Mouse (Mus musculus) erythroblast, embryonic 14.5 days (primary cell): ENCODE measurements at regions not wholly inside any gene's neighbourhood (a gene's known extent, or its start where the extent isn't known, plus 50 kb on each side); places are given as distances from the start of the nearest gene placed in this dataset.

ENCODE experiments used
- H3K27me3 ChIP-seq: 2 replicates; pipeline ENCODE4 v1.6.1; 2012; ENCODE audit warnings: inconsistent platforms; ENCODE audit not compliant: control insufficient read depth
- H3K36me3 ChIP-seq: 2 replicates; pipeline ENCODE4 v1.6.1; 2012; ENCODE audit warnings: mild to moderate bottlenecking, inconsistent platforms; ENCODE audit not compliant: control insufficient read depth
- H3K4me1 ChIP-seq: 2 replicates; pipeline ENCODE4 v1.6.1; 2012; ENCODE audit warnings: inconsistent platforms; ENCODE audit not compliant: control insufficient read depth
- H3K4me3 ChIP-seq: replicated peaks from 2 replicates; pipeline ENCODE3; 2012; ENCODE audit warnings: moderate library complexity, mild to moderate bottlenecking, inconsistent platforms
- H3K9me3 ChIP-seq: 2 replicates; pipeline ENCODE4 v1.6.1; 2012; ENCODE audit warnings: low read length, inconsistent platforms, mixed read lengths; ENCODE audit not compliant: control insufficient read depth
- GATA1 ChIP-seq: IDR thresholded peaks from 2 replicates; pipeline ENCODE4 v1.6.1; 2012; ENCODE audit warnings: low read length, inconsistent platforms, mixed read lengths
- TAL1 ChIP-seq: IDR thresholded peaks from 3 replicates; pipeline ENCODE4 v1.6.1; 2012; ENCODE audit warnings: low read length, inconsistent platforms, mixed read lengths

DNA sequence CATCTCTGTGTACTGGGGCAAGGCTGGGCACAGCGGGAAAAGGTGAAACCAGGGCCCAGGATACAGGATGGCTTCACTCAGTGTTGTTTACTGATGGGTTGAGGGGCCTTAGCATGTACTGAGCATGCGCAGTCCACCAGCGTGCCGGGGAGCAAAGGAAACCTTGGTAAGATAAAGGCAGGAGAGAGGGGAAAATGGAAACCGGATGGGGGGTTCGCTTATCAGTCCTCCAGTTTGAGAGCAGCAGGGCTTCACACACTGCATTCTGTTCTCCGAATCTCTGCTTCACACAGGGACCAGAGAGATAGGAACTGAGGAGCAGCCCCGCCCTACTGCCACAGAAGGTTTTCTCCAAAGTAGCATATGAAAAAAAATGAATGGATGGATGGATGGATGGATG, 127.6 kb upstream of the Pabpc6 start:
- no peaks in the 10 kb centered on the region for H3K27me3 ChIP-seq
- TF ChIP-seq GATA1 (no peak), TAL1 (no peak)

DNA sequence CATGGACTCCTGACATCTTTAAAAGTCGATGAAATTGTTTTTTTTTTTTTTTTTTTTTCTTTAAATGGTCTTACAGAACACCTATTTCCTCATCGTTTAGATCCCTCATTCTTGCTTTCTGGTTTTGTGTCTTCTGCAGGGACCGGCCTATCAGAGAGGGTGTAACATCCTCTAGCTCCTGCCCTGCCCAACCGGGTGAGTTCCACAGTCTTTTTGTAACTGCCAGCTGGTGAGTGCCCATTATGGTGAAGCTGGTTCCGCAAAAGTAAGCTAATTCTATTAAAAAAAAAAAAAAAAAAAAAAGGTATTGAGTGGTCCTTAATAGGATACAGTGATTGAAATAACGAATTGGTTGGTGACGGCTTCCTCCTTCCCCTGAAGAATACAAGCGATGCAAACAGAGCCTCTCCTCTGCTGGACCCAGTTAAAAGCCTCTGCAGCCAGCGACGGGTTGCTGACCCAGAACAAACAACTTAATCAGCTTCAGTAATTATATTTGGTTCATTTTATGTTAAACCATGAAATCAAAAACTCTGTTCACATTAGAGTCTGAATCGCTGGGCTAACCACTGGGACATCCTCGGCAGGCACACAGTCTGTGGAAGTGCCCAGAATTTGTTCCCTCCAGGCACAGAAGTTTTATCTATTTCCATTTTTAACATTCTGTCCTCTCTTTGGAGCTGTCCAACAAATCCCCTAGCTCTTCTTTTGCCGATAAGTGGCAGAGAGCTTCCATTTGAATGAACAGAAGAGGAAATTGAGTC, 126.9 kb upstream of the Pabpc6 start:
- Histone ChIP-seq H3K4me1 (no peaks in the 10 kb centered on the region), H3K36me3 (no peaks in the 10 kb centered on the region), H3K27me3 (no peaks in the 10 kb centered on the region), H3K9me3 (peaks cover 3% of the 10 kb centered on the region; the same call in 1 of the 2 replicates), H3K4me3 (no peak overlapping the region)
- TF ChIP-seq TAL1 (no peak), GATA1 (no peak)

More for the DNA sequence above, 127.6 kb upstream of the Pabpc6 start:
- peaks cover 3% of the 10 kb centered on the region; the same call in 1 of the 2 replicates for H3K9me3 ChIP-seq
- H3K4me3 ChIP-seq = no peak overlapping the region
- H3K36me3 ChIP-seq = no peaks in the 10 kb centered on the region
- H3K4me1 ChIP-seq = no peaks in the 10 kb centered on the region

DNA sequence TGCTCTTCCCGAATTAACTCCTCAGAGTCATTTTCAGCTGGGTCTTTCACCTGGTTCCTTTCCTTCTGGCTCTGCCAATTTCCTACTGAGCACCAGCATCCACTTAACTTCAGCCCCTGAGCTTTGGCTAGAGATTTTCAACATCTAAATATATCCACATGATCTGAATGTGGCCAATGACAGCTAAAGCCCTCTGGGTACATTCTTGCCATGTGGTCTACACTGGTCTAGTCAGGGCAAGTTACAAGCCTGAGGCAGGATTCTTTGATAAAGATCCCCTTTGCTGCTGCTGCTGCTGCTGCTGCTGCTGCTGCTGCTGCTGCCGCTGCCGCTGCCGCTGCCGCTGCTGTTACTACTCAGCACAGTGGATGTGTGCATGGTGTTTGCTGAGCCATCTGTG, 109.3 kb upstream of the Pabpc6 start:
- TF ChIP-seq TAL1 = no peak
- TF ChIP-seq GATA1 = no peak
- no peaks in the 10 kb centered on the region for H3K9me3 ChIP-seq

DNA sequence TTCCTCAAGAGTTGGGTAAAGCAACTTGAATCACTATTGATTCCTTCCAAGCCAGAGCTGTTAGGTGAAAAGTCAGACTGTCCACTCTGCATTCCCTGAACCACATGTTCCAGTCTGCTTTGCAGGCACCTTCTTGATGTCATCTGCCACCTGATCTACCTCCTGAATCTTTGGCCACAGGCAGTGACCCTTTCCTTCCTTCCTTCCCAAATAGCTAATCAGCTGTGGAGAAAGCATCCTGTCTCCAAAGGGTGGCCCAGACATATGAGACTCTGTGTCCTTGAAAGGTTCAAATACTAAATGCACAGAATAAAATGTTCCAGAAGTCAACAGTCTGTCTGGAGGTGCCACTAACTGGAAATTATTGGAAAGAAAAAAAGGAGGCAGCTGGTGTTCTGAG, 107.6 kb upstream of the Pabpc6 start:
- H3K4me1 ChIP-seq = no peaks in the 10 kb centered on the region
- H3K36me3 ChIP-seq = no peaks in the 10 kb centered on the region
- H3K9me3 ChIP-seq = no peaks in the 10 kb centered on the region
- peaks cover 4% of the 10 kb centered on the region; the same call in 1 of the 2 replicates for H3K27me3 ChIP-seq
- no peak overlapping the region for H3K4me3 ChIP-seq
- TF ChIP-seq TAL1 = no peak
- TF ChIP-seq GATA1 = no peak

More for the DNA sequence above, 109.3 kb upstream of the Pabpc6 start:
- Histone ChIP-seq H3K36me3 (no peaks in the 10 kb centered on the region), H3K27me3 (peaks cover 4% of the 10 kb centered on the region; the same call in 1 of the 2 replicates), H3K4me1 (no peaks in the 10 kb centered on the region), H3K4me3 (no peak overlapping the region)

DNA sequence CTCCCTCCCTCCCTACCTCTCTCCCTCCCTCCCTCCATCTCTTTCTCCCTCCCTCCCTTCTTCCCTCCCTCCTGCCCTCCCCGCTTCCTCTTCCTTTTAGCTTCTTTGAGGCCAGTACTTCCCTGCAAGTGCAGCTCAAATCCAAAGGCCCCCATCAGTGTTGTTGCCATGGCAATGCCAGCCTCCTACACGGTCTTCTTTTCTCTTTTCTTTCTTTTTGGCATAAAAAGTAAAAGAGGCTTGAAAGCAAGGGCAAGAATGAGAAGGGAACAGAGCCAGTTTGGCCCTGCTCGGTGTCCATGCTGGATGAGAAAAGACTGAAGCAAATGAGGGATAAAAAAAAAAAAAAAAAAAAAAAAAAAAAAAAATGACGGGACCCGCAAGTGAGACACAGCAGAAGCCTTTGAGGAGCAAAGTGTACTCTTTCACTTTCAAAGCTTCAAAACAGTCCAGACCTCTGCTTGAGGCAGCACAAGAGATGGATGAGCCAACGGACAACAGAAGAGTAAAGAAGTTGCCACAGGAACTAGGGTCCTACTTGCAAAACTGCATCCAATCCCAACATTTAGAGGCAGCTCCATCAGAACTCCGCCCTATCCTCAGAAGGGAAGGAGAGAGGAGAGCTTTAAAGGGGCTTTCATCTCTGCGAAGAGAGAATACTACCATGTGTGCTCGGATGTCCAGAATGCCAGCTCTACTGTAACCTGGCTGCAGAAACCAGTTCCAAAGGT, 106.9 kb upstream of the Pabpc6 start:
- no peaks in the 10 kb centered on the region for H3K36me3 ChIP-seq
- no peak for TF ChIP-seq TAL1
- TF ChIP-seq GATA1 = no peak
- H3K27me3 ChIP-seq = peaks cover 4% of the 10 kb centered on the region; the same call in 1 of the 2 replicates
- no peak overlapping the region for H3K4me3 ChIP-seq
- H3K9me3 ChIP-seq = no peaks in the 10 kb centered on the region
- no peaks in the 10 kb centered on the region for H3K4me1 ChIP-seq

DNA sequence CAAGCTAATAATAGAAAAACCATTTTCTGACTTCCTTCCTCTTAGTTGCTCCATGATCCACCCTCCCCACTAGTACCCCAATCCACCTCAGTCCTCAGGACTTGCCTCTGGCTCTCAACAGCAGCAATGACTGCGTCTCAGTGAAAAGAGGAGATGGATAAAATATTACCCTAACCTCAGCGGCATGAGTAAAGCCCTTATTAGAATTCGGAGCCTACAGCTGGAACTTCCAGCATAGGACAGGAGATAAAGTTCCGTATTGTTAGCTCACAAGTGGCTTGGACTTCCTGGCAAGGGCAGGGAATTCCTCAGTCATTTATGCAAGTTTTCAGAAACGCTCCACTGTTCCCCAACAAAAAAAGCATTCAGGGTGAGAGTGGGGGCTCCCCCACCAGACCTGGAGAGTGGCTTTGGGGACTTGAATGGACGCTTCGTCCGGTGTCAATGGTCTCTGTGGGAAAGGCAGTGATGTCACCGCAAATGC, 106.2 kb upstream of the Pabpc6 start:
- Histone ChIP-seq H3K4me1 (no peaks in the 10 kb centered on the region), H3K36me3 (no peaks in the 10 kb centered on the region), H3K9me3 (no peaks in the 10 kb centered on the region), H3K4me3 (no peak overlapping the region), H3K27me3 (peaks cover 4% of the 10 kb centered on the region; the same call in 1 of the 2 replicates)
- TF ChIP-seq TAL1 (no peak), GATA1 (no peak)

- H3K36me3 ChIP-seq = no peaks in the 10 kb centered on the region
- no peaks in the 10 kb centered on the region for H3K9me3 ChIP-seq
- TF ChIP-seq GATA1 (no peak), TAL1 (no peak)
- no peaks in the 10 kb centered on the region for H3K4me1 ChIP-seq
- H3K27me3 ChIP-seq = peaks cover 4% of the 10 kb centered on the region; the same call in 1 of the 2 replicates
- H3K4me3 ChIP-seq = no peak overlapping the region
These were observed 105.5 kb upstream of the Pabpc6 start for GRCm38 (mm10) chr17:9774740-9775629.

GRCm38 (mm10) chr17:9773744-9774143, 104.2 kb upstream of the Pabpc6 start:
- no peaks in the 10 kb centered on the region for H3K4me1 ChIP-seq
- TF ChIP-seq GATA1 = no peak
- TF ChIP-seq TAL1 = no peak
- H3K4me3 ChIP-seq = no peak overlapping the region
- H3K36me3 ChIP-seq = no peaks in the 10 kb centered on the region
- no peaks in the 10 kb centered on the region for H3K9me3 ChIP-seq
- peaks cover 2% of the 10 kb centered on the region; the same call in 1 of the 2 replicates for H3K27me3 ChIP-seq

GRCm38 (mm10) chr17:9768275-9768674, 98.8 kb upstream of the Pabpc6 start:
- Histone ChIP-seq H3K36me3 (no peaks in the 10 kb centered on the region), H3K27me3 (peaks cover 11% of the 10 kb centered on the region), H3K4me3 (no peak overlapping the region), H3K4me1 (no peaks in the 10 kb centered on the region), H3K9me3 (peaks cover 2% of the 10 kb centered on the region; the same call in 1 of the 2 replicates)
- TF ChIP-seq TAL1 = no peak
- TF ChIP-seq GATA1 = no peak
